Mouse (Mus musculus) testis, postnatal 14 days (tissue): Measurements from ENCODE around the gene Tcf7l2.

Source experiments
- DNase-seq: peaks from one replicate; pipeline ENCODE4 v3.0.0; 2021; ENCODE audit warnings: low spot score

The Tcf7l2 gene

GRCm38 (mm10) chr19:55941253-55942125, 199.9 kb downstream of the Tcf7l2 start:
- DNase-seq, result no peak

GRCm38 (mm10) chr19:55951397-55951796, 209.8 kb downstream of the Tcf7l2 start:
- no peak for DNase-seq

GRCm38 (mm10) chr19:55953207-55953606, 211.6 kb downstream of the Tcf7l2 start:
- no peak for DNase-seq

- no peak for DNase-seq
These were observed 213.5 kb downstream of the Tcf7l2 start for GRCm38 (mm10) chr19:55955126-55955525.

GRCm38 (mm10) chr19:55956745-55957144, 215.1 kb downstream of the Tcf7l2 start:
- DNase-seq, result no peak

- no peak for DNase-seq
These were observed 222.8 kb downstream of the Tcf7l2 start for GRCm38 (mm10) chr19:55964421-55964820.

GRCm38 (mm10) chr19:55966066-55966465, 224.4 kb downstream of the Tcf7l2 start:
- no peak for DNase-seq

- DNase-seq, result no peak
These were observed 228.4 kb downstream of the Tcf7l2 start for GRCm38 (mm10) chr19:55969929-55970531.

- DNase-seq, result no peak
These were observed 234.5 kb downstream of the Tcf7l2 start for GRCm38 (mm10) chr19:55976073-55976472.
